Mouse (Mus musculus): Measurements from ENCODE around the gene Akr1c12. TPM values are rescaled to one million over a fixed set of nuclear protein-coding genes. Genes with fewer than 3 reads are reported as not detected.

The Akr1c12 gene
- polyA plus RNA-seq, 1 experiment: 9.6 TPM

Other genes starting within 250 kb of the Akr1c12 start
- 1.3 and 2.0 TPM in 2 replicates for gene Akr1c14, start 230.4 kb downstream of the Akr1c12 start, polyA plus RNA-seq (2012; rRNA removed)
- gene Akr1c18, start 128.8 kb downstream of the Akr1c12 start, polyA plus RNA-seq (2012; rRNA removed): 0.23 TPM in 1 of 2 replicates, not detected in the other
- 18.9 and 23.6 TPM in 2 replicates for gene Akr1c13, start 88.3 kb downstream of the Akr1c12 start, polyA plus RNA-seq (2012; rRNA removed)
- gene Akr1c19, start 50.7 kb downstream of the Akr1c12 start, polyA plus RNA-seq (2012; rRNA removed): 21.9 and 35.3 TPM in 2 replicates
- gene Akr1c6, start 154.9 kb upstream of the Akr1c12 start, polyA plus RNA-seq (2012; rRNA removed): 0.11 TPM in 1 of 2 replicates, not detected in the other
- gene Akr1c20, start 243.9 kb upstream of the Akr1c12 start, polyA plus RNA-seq (2012; rRNA removed): not detected in 2 replicates